Mouse (Mus musculus) lung, postnatal 0 days (tissue): ENCODE results near the gene Ell2.

Experiments
- CTCF ChIP-seq: IDR thresholded peaks from 2 replicates; pipeline ENCODE4 v1.5.1; 2016; ENCODE audit warnings: antibody characterized with exemption, mild to moderate bottlenecking
- EP300 ChIP-seq: IDR thresholded peaks from 2 replicates; pipeline ENCODE4 v1.6.1; 2016; ENCODE audit warnings: antibody characterized with exemption, mild to moderate bottlenecking, control low read depth

- TF ChIP-seq CTCF (no peak), EP300 (no peak)
Observed at GRCm38 (mm10) chr13:75763280-75763679, 56.7 kb downstream of the Ell2 start.
